Mouse (Mus musculus): ENCODE results near the gene Tpd52l2. TPM values are rescaled to one million over a fixed set of nuclear protein-coding genes. Genes with fewer than 3 reads are reported as not detected.

Gene Tpd52l2
- total RNA-seq (2021): 100 to 1,000 TPM; 120 to 121 TPM
- long read RNA-seq, experiment 1, transcript Tpd52l2-201 (7 exons, 2,950 nt): major isoform, 70 of 126 reads
- long read RNA-seq, experiment 1, transcript Tpd52l2-208 (8 exons, 3,603 nt): minor isoform, 27 of 126 reads
- long read RNA-seq, experiment 1, transcript Tpd52l2-204 (6 exons, 3,475 nt): minor isoform, 10 of 126 reads
- long read RNA-seq, experiment 1, partial matches to known transcripts: 8 of 126 reads
- long read RNA-seq, experiment 1, other reads (novel, unspliced or antisense): 4 of 126 reads
- long read RNA-seq, experiment 2, transcript Tpd52l2-201 (7 exons, 2,950 nt): major isoform, 74 of 152 reads
- long read RNA-seq, experiment 2, transcript Tpd52l2-204 (6 exons, 3,475 nt): minor isoform, 15 of 152 reads
- long read RNA-seq, experiment 2, transcript Tpd52l2-208 (8 exons, 3,603 nt): minor isoform, 28 of 152 reads
- long read RNA-seq, experiment 2, partial matches to known transcripts: 11 of 152 reads
- long read RNA-seq, experiment 2, other reads (novel, unspliced or antisense): 14 of 152 reads

DNA sequence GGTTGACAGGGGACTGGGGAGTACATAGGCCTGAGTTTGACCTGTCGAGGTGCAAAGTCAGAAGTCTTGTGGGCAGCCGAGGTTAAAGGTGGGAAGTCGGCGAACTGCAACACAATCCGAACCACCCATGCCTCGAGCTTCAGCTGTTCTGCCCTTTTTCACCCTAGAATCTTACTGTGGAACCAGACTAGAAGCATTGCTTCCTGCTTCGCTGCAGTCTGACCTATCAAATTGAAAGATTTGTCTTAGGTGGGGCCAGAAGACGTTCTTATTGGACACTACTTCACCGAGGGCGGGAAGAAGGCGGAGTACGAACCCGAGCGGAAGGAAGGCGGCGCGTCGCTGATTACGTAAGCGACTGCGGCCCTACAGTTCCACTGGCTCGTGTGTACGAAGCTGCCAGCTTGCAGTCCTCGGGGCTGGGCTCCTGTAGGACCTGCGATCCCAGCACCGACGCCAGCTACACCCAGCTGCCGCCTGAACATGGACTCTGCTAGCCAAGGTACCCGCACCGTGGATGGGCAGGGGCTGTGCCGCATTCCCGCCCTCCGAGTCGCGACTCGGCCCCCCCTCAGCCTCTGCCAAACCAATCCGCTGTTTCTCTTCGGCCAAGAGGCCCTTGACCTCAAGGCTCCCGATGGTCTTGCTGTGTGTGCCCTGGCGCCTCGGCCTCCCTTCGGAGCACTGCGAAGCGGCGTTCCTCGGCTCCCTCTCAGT is at the start of gene Tpd52l2:
TSS of gene Tpd52l2 (plus strand) at position 312 of the 717 bp plus-strand sequence.
- peak; percentile 71 to 83 for DNase-seq (ENCODE audit: low spot score in 2 of 2)

DNA sequence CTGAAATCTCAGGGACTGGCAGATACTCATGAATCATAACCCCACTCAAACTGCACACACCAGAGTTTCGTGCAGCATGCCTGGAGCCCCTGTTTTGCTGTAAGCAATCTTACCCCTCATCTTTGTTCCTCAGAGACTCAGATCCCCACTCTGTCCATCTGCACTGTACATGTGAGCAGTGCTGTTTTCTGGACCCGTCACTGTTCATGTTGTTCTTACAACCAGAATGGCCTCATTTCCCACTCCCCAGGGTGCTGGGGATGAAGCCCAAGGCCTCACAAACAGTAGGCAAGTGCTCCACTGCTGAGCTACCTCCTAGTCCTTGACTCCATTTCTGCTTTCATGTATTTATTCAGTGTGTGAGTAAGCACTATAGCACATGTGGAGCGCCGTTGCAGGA is 44.8 kb upstream of the Tpd52l2 start:
- no peak for DNase-seq (ENCODE audit: low spot score in 2 of 2)

DNA sequence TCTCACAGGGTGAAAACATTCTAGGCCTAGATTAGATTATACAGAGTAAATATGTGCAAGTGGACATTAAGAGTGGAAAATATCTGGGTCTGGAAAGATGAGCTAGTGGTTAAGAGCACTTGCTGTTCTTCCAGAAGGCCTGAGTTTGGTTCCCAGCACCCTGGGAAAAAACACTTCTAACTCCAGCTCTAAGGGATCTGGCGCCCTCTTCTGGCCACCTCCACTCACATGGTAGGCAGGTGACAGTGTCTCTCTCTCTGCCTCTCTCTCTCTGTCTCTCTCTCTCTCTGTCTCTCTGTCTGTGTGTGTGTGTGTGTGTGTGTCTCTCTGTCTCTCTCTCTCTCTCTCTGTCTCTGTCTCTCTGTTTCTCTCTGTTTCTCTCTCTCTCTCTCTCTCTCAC is 43.7 kb upstream of the Tpd52l2 start:
- no peak for DNase-seq (ENCODE audit: low spot score in 2 of 2)

DNA sequence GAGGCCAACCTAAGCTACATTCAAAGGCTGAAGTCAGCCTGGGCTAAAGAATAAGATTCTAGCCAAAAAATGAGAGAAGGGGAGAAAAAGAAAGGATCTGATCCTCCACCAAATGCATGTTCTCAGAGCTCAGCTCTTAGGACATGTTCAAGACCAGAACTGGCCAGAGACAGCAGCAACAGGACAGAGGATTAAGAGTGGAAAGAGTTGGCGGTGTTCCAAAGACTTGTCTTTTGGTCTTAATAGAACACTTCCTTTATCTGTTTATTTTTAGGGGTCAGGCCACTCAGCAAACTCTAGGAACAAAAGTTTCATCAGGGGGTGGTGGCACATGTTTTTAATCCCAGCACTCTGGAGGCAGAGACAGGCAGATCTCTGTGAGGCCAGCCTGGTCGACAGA is 41.0 kb upstream of the Tpd52l2 start:
- no peak for DNase-seq (ENCODE audit: low spot score in 2 of 2)

GRCm38 (mm10) chr2:181457831-181458230 is 39.1 kb upstream of the Tpd52l2 start:
- no peak for DNase-seq (ENCODE audit: low spot score in 2 of 2)

DNA sequence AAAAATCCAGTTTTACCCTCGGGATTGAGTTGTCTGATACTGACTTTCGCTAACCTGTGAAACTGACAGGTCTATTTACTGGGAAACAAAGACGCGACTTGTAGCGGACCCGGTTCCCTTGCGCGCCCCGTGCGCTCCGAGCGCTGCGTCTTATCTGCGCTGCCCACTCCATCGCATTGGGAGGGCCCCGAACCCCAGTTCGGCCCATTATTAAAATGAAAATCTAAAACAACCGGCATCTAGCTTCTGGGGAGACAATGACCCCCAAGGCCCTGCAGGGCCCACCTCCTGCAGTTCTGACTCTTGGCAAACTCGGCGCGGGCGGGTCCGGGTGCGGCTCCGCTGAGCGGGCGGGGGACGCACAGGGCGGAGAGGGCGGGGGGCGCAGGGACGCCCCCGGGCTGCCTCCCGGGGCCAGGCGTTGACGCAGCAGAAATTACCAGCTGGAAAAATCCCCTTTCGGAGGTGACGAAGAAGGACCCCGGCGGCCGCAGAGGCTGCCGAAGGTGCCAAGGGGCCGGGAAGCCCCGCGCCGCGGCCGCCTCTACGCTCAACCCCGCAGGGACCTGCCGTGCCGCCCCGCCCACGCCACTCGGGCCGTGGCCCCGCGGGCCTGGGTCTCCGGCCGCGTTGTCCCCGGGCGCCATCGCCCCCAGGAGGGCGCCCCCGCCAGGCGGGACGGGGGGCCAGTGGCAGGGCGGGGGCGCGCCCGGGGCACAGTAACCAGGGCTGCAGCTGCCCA is 38.4 kb upstream of the Tpd52l2 start:
- DNase-seq (ENCODE audit: low spot score in 2 of 2): peak in 1 of 2 experiments; percentile 18

DNA sequence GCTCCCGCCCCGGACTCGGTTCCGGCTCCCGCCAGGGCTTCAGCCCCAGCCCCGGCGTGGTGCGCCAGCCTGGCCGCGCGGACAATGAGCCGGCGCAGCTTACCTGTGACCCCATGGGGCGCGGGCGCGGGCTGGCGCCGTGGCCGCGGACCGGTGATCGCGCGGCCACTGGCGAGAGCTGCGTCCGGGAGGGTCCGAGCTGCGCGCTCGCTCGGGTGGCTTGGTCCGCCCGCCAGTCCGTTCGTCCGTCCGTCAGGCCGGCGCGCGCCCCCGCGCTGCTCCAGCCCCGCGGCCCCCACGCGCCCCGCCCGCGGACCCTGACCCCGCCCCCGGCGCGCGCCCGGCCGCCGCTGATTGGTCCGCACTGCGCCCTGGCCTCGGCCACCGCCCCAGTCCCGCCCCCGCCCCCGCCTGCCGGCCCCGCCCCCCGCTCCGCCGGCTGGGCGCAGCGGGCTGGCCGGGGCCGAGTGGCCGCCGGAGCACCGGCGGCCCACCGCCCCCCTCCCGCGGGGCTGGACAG is 37.7 kb upstream of the Tpd52l2 start, which contains the start of gene Zbtb46:
TSS of gene Zbtb46 (minus strand) at position 274 of the 520 bp plus-strand sequence.
- DNase-seq (ENCODE audit: low spot score in 2 of 2): peak; percentile 81 to 88

DNA sequence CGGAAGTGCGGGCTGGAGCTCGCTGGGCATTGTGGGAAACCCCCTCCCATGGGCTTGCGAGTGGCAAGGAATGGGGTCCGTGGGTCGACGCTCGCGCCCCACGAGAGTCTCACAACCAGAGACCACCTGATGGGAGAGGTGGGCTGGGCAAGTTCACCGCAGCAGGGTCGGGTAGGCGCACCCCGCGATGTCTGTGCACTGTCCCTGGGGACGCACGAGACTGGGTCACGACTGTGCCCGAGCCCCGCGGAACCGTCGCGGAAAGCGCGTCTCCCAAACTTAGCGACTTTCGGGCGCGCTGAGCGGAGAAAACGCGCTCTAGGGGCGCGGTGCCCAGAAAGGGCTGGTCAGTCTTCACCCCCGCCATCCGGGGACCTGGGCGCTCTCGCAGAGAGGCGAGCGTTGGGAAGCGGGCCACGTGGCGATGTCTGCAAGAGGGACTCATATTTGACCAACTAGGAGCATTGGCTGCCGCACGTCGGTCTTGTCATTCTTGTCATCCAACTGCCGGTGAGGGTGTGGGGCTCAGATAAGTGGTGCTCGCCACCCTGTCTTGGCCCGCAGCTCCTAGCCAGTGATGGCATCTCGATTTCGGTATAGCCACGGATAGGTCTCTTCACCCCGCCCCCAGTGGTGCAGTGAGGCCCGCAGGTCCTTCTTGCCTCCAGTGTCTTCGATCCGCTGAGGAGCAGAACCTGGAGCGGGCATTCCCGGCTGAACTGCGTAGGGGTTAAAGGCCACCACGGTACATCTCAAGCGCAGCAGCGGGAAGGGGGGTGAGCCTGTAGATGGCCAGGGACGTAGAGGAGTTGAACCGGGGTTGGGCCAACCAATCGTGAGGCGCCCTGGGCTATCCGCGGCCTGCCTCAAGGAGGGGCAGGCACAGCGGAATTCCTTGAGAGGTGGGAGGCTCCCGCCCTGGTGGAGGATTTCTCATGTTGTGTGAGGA is 37.0 kb upstream of the Tpd52l2 start:
- peak in 1 of 2 experiments; percentile 46 for DNase-seq (ENCODE audit: low spot score in 2 of 2)

GRCm38 (mm10) chr2:181461536-181462100 is 35.3 kb upstream of the Tpd52l2 start:
- DNase-seq (ENCODE audit: low spot score in 2 of 2): no peak

GRCm38 (mm10) chr2:181462604-181463003 is 34.3 kb upstream of the Tpd52l2 start:
- no peak for DNase-seq (ENCODE audit: low spot score in 2 of 2)

- DNase-seq (ENCODE audit: low spot score in 2 of 2): peak in 1 of 2 experiments; percentile 49
Observed at GRCm38 (mm10) chr2:181463008-181463738, 33.8 kb upstream of the Tpd52l2 start.

DNA sequence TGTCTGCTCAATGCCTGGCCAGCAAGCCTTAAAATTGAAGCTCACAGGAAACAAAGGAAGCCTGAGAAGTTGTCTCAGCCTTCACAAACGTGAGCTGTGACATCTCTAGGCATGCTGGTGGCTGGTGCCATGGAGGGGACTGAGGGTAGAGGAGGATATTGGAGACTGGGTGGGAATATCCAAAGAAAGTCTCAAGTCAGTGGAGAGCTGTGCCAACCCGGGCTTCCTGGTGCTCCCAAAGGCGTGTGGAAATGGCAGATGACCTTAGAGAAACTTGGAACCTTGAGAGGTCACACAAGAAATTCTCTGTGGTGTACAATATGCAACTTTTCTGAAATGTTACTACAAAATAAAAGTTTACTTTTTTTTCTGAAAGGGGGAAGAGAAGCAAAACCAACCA is 31.5 kb upstream of the Tpd52l2 start:
- DNase-seq (ENCODE audit: low spot score in 2 of 2): no peak

DNA sequence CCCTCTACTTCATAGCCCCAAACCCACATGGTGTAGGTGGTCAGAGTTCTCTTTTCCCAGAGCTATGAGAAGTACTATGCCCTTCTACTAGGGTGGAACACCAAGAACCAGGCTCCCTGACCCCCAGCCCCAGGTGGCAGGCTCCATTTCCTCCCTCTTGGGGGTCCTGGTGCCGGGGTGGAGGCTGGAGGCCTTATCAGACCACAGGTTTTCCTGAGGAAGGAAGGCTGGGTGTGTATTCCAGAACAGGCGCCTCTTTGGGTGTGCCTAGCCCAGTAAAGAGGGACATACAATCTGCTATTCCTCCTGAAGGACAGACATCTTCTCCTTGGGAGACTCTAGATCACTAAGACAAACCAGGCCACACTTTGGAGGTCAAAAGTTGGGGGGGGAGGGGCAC is 26.7 kb upstream of the Tpd52l2 start:
- no peak for DNase-seq (ENCODE audit: low spot score in 2 of 2)

DNA sequence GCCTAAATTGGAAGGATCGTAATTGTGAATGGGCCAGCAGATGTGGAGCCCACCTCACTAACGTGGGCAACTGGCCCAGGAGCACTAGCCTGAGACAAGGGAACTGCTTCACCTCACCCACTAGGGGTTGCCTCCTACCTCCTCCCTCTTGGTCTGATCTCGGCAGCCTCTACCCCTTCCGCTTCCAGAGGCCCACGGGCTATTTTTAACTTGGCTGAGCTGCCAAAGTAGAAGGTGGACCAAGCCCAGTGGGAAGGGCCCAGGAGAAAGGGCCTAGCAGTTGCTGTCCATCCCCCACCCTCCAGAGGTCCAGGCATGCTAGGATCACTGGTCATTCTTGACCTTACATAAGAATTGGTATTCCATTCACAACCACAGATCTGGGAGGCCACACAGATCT is 25.7 kb upstream of the Tpd52l2 start:
- DNase-seq (ENCODE audit: low spot score in 2 of 2): no peak

- no peak for DNase-seq (ENCODE audit: low spot score in 2 of 2)
Observed at GRCm38 (mm10) chr2:181472256-181472827, 24.6 kb upstream of the Tpd52l2 start.

- DNase-seq (ENCODE audit: low spot score in 2 of 2): no peak
Observed at GRCm38 (mm10) chr2:181483120-181483519, 13.8 kb upstream of the Tpd52l2 start.

- DNase-seq (ENCODE audit: low spot score in 2 of 2): no peak
Observed at GRCm38 (mm10) chr2:181483562-181484318, 13.2 kb upstream of the Tpd52l2 start.
